Mouse (Mus musculus): Measurements from ENCODE around the gene 1700015F17Rik. TPM values are rescaled to one million over a fixed set of nuclear protein-coding genes. Genes with fewer than 3 reads are reported as not detected.
A peak's percentile ranks its signal among the peaks of the same experiment; 100 is the strongest.

1700015F17Rik gene
- total and polyA plus RNA-seq, 2 experiments from 2014 or later = not detected

GRCm38 (mm10) chr5:5508231-5508630, 29.3 kb upstream of the 1700015F17Rik start:
- peak; percentile 31 for ATAC-seq

GRCm38 (mm10) chr5:5507701-5508225, 28.8 kb upstream of the 1700015F17Rik start:
- DNase-seq (ENCODE audit: low spot score) (peak; percentile 88), ATAC-seq (peak; percentile 90)
- H3K4me3 ChIP-seq (ENCODE audit: low read length) = peak overlapping the region; percentile 15; the same call in 1 of the 2 replicates
- no peaks in the 10 kb centered on the region for H3K36me3 ChIP-seq (ENCODE audit: insufficient read depth, low read length)
- peak; percentile 87 for TF ChIP-seq CTCF (IDR thresholded peaks at IDR 0.05; ENCODE audit: low read depth)
- H3K9me3 ChIP-seq (ENCODE audit: low read length) = no peaks in the 10 kb centered on the region
- 22% methylated on average over 20 of the region's 20 CpGs for WGBS
- H3K9ac ChIP-seq (replicated peaks; ENCODE audit: low read length) = 0 out of 2 replicates have a peak overlapping the region, but pooled peaks have one; percentile 9
- no peaks in the 10 kb centered on the region for H3K27me3 ChIP-seq (ENCODE audit: insufficient read depth, low read length)
- H3K27ac ChIP-seq = no peak overlapping the region
- H3K4me2 ChIP-seq (ENCODE audit: low read depth, low read length) = peak overlapping the region; percentile 45
- no peaks in the 10 kb centered on the region for H3K4me1 ChIP-seq (ENCODE audit: insufficient read depth, low read length)

More at GRCm38 (mm10) chr5:5508231-5508630, 29.3 kb upstream of the 1700015F17Rik start:
- TF ChIP-seq CTCF (IDR thresholded peaks at IDR 0.05; ENCODE audit: low read depth) = no peak
- Histone ChIP-seq H3K27ac (peak overlapping the region; percentile 45; the same call in 1 of the 2 replicates), H3K36me3 (ENCODE audit: insufficient read depth, low read length) (no peaks in the 10 kb centered on the region), H3K4me1 (ENCODE audit: insufficient read depth, low read length) (no peaks in the 10 kb centered on the region), H3K4me2 (ENCODE audit: low read depth, low read length) (peak overlapping the region; percentile 45), H3K27me3 (ENCODE audit: insufficient read depth, low read length) (no peaks in the 10 kb centered on the region), H3K9ac (replicated peaks; ENCODE audit: low read length) (0 out of 2 replicates have a peak overlapping the region, but pooled peaks have one; percentile 9), H3K9me3 (ENCODE audit: low read length) (no peaks in the 10 kb centered on the region), H3K4me3 (ENCODE audit: low read length) (peak overlapping the region; percentile 15; the same call in 1 of the 2 replicates)
- DNase-seq (ENCODE audit: low spot score) = no peak
- 44% methylated on average over 10 of the region's 10 CpGs for WGBS

- Histone ChIP-seq H3K27me3 (ENCODE audit: insufficient read depth, low read length) (no peaks in the 10 kb centered on the region), H3K9me3 (ENCODE audit: low read length) (no peaks in the 10 kb centered on the region), H3K27ac (no peak overlapping the region), H3K4me2 (ENCODE audit: low read depth, low read length) (no peak overlapping the region), H3K9ac (replicated peaks; ENCODE audit: low read length) (no peak overlapping the region), H3K4me1 (ENCODE audit: insufficient read depth, low read length) (no peaks in the 10 kb centered on the region), H3K36me3 (ENCODE audit: insufficient read depth, low read length) (no peaks in the 10 kb centered on the region), H3K4me3 (ENCODE audit: low read length) (no peak overlapping the region)
- peak; percentile 38; the same call in 1 of the 2 replicates for ATAC-seq
- WGBS = 78% methylated on average over 13 of the region's 13 CpGs
- peak; percentile 33 for DNase-seq (ENCODE audit: low spot score)
- TF ChIP-seq CTCF (IDR thresholded peaks at IDR 0.05; ENCODE audit: low read depth) = no peak
These were observed 25.5 kb upstream of the 1700015F17Rik start for GRCm38 (mm10) chr5:5504456-5504855.

GRCm38 (mm10) chr5:5503381-5503780, 24.4 kb upstream of the 1700015F17Rik start:
- no peaks in the 10 kb centered on the region for H3K4me1 ChIP-seq (ENCODE audit: insufficient read depth, low read length)
- no peaks in the 10 kb centered on the region for H3K27me3 ChIP-seq (ENCODE audit: insufficient read depth, low read length)
- no peak overlapping the region for H3K9ac ChIP-seq (replicated peaks; ENCODE audit: low read length)
- no peak for ATAC-seq
- H3K27ac ChIP-seq = no peak overlapping the region
- H3K4me2 ChIP-seq (ENCODE audit: low read depth, low read length) = no peak overlapping the region
- H3K9me3 ChIP-seq (ENCODE audit: low read length) = no peaks in the 10 kb centered on the region
- 58% methylated on average over 4 of the region's 4 CpGs for WGBS
- H3K4me3 ChIP-seq (ENCODE audit: low read length) = no peak overlapping the region
- no peak for TF ChIP-seq CTCF (IDR thresholded peaks at IDR 0.05; ENCODE audit: low read depth)
- H3K36me3 ChIP-seq (ENCODE audit: insufficient read depth, low read length) = no peaks in the 10 kb centered on the region
- no peak for DNase-seq (ENCODE audit: low spot score)

- 60% methylated on average over 2 of the region's 2 CpGs for WGBS
- H3K27me3 ChIP-seq (ENCODE audit: insufficient read depth, low read length) = no peaks in the 10 kb centered on the region
- ATAC-seq (no peak), DNase-seq (ENCODE audit: low spot score) (peak; percentile 23)
- no peak overlapping the region for H3K4me3 ChIP-seq (ENCODE audit: low read length)
- no peak overlapping the region for H3K27ac ChIP-seq
- no peaks in the 10 kb centered on the region for H3K9me3 ChIP-seq (ENCODE audit: low read length)
- H3K36me3 ChIP-seq (ENCODE audit: insufficient read depth, low read length) = no peaks in the 10 kb centered on the region
- H3K4me2 ChIP-seq (ENCODE audit: low read depth, low read length) = no peak overlapping the region
- TF ChIP-seq CTCF (IDR thresholded peaks at IDR 0.05; ENCODE audit: low read depth) = no peak
- no peak overlapping the region for H3K9ac ChIP-seq (replicated peaks; ENCODE audit: low read length)
- no peaks in the 10 kb centered on the region for H3K4me1 ChIP-seq (ENCODE audit: insufficient read depth, low read length)
These were observed 22.6 kb upstream of the 1700015F17Rik start for GRCm38 (mm10) chr5:5501583-5501982.

GRCm38 (mm10) chr5:5496393-5496792, 17.4 kb upstream of the 1700015F17Rik start:
- Histone ChIP-seq H3K27ac (no peak overlapping the region), H3K27me3 (ENCODE audit: insufficient read depth, low read length) (no peaks in the 10 kb centered on the region), H3K4me2 (ENCODE audit: low read depth, low read length) (no peak overlapping the region), H3K9me3 (ENCODE audit: low read length) (no peaks in the 10 kb centered on the region), H3K4me3 (ENCODE audit: low read length) (no peak overlapping the region), H3K9ac (replicated peaks; ENCODE audit: low read length) (no peak overlapping the region), H3K36me3 (ENCODE audit: insufficient read depth, low read length) (no peaks in the 10 kb centered on the region), H3K4me1 (ENCODE audit: insufficient read depth, low read length) (no peaks in the 10 kb centered on the region)
- ATAC-seq = no peak
- 53% methylated on average over 3 of the region's 3 CpGs for WGBS
- no peak for DNase-seq (ENCODE audit: low spot score)
- TF ChIP-seq CTCF (IDR thresholded peaks at IDR 0.05; ENCODE audit: low read depth) = no peak

GRCm38 (mm10) chr5:5495042-5495441, 16.1 kb upstream of the 1700015F17Rik start:
- ATAC-seq (no peak), DNase-seq (ENCODE audit: low spot score) (no peak)
- Histone ChIP-seq H3K4me1 (ENCODE audit: insufficient read depth, low read length) (no peaks in the 10 kb centered on the region), H3K4me2 (ENCODE audit: low read depth, low read length) (no peak overlapping the region), H3K36me3 (ENCODE audit: insufficient read depth, low read length) (no peaks in the 10 kb centered on the region), H3K9ac (replicated peaks; ENCODE audit: low read length) (no peak overlapping the region), H3K27me3 (ENCODE audit: insufficient read depth, low read length) (no peaks in the 10 kb centered on the region), H3K4me3 (ENCODE audit: low read length) (no peak overlapping the region), H3K27ac (no peak overlapping the region), H3K9me3 (ENCODE audit: low read length) (no peaks in the 10 kb centered on the region)
- no peak for TF ChIP-seq CTCF (IDR thresholded peaks at IDR 0.05; ENCODE audit: low read depth)
- 95% methylated on average over 4 of the region's 4 CpGs for WGBS
